Mouse (Mus musculus): Measurements from ENCODE around the gene Pip4k2b. TPM values are rescaled to one million over a fixed set of nuclear protein-coding genes. Genes with fewer than 3 reads are reported as not detected.
"Not testable (repeated sequence)": the region's sequence is repeated elsewhere in the genome, so short reads cannot be mapped to it uniquely, and the experiment has no call there.

Gene Pip4k2b
- polyA plus RNA-seq (2015; fragmentation: Nextera tagmentation; extraction: Ambion mirVana) = 3.7 and 4.0 TPM in 2 replicates

DNA sequence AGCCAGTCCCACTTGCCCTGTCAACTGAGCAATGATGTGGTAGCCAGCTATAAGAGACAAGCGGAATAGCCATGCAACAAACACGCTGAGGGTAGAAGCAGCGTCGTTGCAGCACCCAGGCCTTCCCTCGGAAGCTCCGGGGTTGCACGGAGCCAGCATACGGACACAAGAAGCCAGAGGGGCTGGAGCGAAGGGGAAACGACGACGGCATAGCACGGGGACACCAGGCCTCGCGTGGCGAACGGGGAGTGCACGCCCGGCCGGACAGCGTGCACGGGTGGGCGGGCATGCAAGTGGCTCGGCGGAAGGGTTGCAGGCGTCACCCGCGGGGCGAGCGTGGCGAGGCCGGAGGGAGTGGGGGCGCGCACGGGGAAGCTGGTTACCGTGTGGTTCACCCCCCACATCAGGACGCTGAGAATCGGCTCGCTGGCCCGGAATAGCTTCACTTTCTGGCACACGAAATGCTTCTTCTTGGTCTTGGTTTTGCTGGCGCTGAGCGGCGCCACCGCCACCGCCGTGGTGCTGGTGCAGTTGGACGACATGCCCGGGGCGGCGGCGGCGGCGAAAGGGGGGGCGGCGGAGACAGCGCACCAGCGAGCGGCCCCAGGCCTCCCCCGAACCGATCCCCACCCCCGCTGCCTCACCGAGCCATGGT, at the start of gene Pip4k2b:
Gene Pip4k2b, minus strand, starts transcription at position 642 of the 655 bp plus-strand sequence.
- WGBS = under 1% methylated on average over 61 of the region's 63 CpGs
- peak within 1 kb of the TSS; percentile 97 for H3K27ac ChIP-seq
- H3K4me1 ChIP-seq (replicated peaks) = peaks cover 35% of the 10 kb centered on the region
- peak within 1 kb of the TSS; percentile 84 for H3K4me2 ChIP-seq (replicated peaks)
- peaks cover 29% of the 10 kb centered on the region for H3K36me3 ChIP-seq
- H3K27me3 ChIP-seq = no peaks in the 10 kb centered on the region
- H3K9me3 ChIP-seq = no peaks in the 10 kb centered on the region
- peak; percentile 75 for ATAC-seq
- peak within 1 kb of the TSS; percentile 79 for H3K4me3 ChIP-seq (replicated peaks)
- peak within 1 kb of the TSS; percentile 81 for H3K9ac ChIP-seq (replicated peaks)

DNA sequence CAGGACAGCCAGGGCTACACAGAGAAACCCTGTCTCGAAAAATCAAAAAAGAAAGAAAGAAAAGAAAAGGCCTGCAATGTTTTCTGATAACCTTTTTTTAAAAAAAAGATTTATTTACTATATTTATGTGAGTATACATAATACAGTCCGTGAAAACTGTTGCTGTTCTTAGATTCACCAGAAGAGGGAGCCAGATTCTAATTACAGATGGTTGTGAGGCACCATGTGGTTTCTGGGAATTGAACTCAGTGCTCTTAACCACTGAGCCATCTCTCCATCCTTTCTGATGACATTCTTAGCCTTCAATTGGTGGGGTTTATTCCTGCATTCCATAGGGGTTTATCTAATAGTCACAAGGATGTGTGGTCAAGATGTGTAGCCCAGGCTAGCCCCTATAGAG, 48.7 kb upstream of the Pip4k2b start:
- WGBS = 3% methylated on average over 2 of the region's 2 CpGs
- no peak overlapping the region for H3K27ac ChIP-seq
- no peak for ATAC-seq

GRCm38 (mm10) chr11:97790778-97791438, 46.4 kb upstream of the Pip4k2b start:
- not testable (repeated sequence) for H3K4me3 ChIP-seq (replicated peaks); H3K27me3 ChIP-seq; H3K27ac ChIP-seq; H3K4me1 ChIP-seq (replicated peaks); ATAC-seq; H3K36me3 ChIP-seq; H3K9me3 ChIP-seq; H3K9ac ChIP-seq (replicated peaks); H3K4me2 ChIP-seq (replicated peaks)
- WGBS = 85% methylated on average over 2 of the region's 2 CpGs

More for the DNA sequence above, 48.7 kb upstream of the Pip4k2b start:
- H3K9ac ChIP-seq (replicated peaks) = no peak overlapping the region
- no peaks in the 10 kb centered on the region for H3K36me3 ChIP-seq
- H3K4me3 ChIP-seq (replicated peaks) = no peak overlapping the region
- H3K4me2 ChIP-seq (replicated peaks) = no peak overlapping the region
- H3K4me1 ChIP-seq (replicated peaks) = no peaks in the 10 kb centered on the region
- no peaks in the 10 kb centered on the region for H3K27me3 ChIP-seq
- no peaks in the 10 kb centered on the region for H3K9me3 ChIP-seq

GRCm38 (mm10) chr11:97789727-97790126, 45.2 kb upstream of the Pip4k2b start:
- H3K9me3 ChIP-seq = no peaks in the 10 kb centered on the region
- ATAC-seq = no peak
- no peak overlapping the region for H3K4me3 ChIP-seq (replicated peaks)

DNA sequence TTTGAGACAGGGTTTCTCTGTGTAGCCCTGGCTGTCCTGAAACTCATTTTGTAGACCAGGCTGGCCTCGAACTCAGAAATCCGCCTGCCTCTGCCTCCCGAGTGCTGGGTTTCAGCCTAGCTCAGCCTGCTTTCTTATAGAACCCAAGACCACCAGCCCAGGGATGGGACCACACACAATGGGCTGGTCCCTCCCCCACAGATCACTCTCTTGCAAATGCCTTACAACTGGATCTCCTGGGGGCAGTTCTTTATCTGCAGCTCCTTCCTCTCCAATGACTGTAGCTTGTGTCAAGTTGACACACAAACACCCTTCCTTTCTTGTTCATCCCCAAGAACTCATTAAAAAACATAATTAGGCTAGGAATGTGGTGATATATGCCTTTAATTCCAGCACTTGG, 43.5 kb upstream of the Pip4k2b start:
- H3K27me3 ChIP-seq = no peaks in the 10 kb centered on the region
- H3K4me2 ChIP-seq (replicated peaks) = no peak overlapping the region
- whole genome bisulfite sequencing = 89% methylated on average over 3 of the region's 3 CpGs
- H3K4me3 ChIP-seq (replicated peaks) = no peak overlapping the region
- no peak overlapping the region for H3K27ac ChIP-seq
- H3K4me1 ChIP-seq (replicated peaks) = peaks cover 5% of the 10 kb centered on the region
- no peaks in the 10 kb centered on the region for H3K9me3 ChIP-seq
- ATAC-seq = no peak
- no peaks in the 10 kb centered on the region for H3K36me3 ChIP-seq
- H3K9ac ChIP-seq (replicated peaks) = no peak overlapping the region

More at GRCm38 (mm10) chr11:97789727-97790126, 45.2 kb upstream of the Pip4k2b start:
- no peaks in the 10 kb centered on the region for H3K4me1 ChIP-seq (replicated peaks)
- no peaks in the 10 kb centered on the region for H3K36me3 ChIP-seq
- no peak overlapping the region for H3K27ac ChIP-seq
- no peaks in the 10 kb centered on the region for H3K27me3 ChIP-seq
- no peak overlapping the region for H3K4me2 ChIP-seq (replicated peaks)
- WGBS = 89% methylated on average over 5 of the region's 5 CpGs
- H3K9ac ChIP-seq (replicated peaks) = no peak overlapping the region

DNA sequence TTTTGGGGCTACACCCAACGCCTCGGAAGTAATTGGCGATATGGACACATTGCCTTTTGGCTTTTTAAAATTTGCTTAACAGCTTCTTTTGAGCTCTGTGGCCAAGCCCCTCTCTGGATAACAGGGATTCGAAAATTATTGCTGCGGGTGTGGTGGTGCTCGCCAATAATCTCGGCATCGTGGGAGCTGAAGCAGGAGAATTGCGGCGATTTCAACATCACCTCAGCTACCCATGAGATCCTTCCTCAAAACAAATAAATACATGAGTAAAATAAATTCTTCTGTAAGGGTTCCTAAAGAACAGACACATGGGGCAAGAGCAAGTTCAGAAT, 38.0 kb upstream of the Pip4k2b start:
- Histone ChIP-seq H3K9ac (replicated peaks) (peak overlapping the region; percentile 78), H3K4me3 (replicated peaks) (peak overlapping the region; percentile 81), H3K9me3 (no peaks in the 10 kb centered on the region), H3K4me1 (replicated peaks) (peaks cover 29% of the 10 kb centered on the region), H3K36me3 (peaks cover 34% of the 10 kb centered on the region), H3K4me2 (replicated peaks) (peak overlapping the region; percentile 70), H3K27me3 (no peaks in the 10 kb centered on the region), H3K27ac (peak overlapping the region; percentile 88)
- ATAC-seq = no peak; the same call in 1 of the 2 replicates
- under 1% methylated on average over 10 of the region's 10 CpGs for WGBS

GRCm38 (mm10) chr11:97781832-97782563, 37.5 kb upstream of the Pip4k2b start, which contains the start of gene Rpl23:
TSS of gene Rpl23 (minus strand) at chr11:97782437.
- ATAC-seq = peak; percentile 93
- peaks cover 40% of the 10 kb centered on the region for H3K36me3 ChIP-seq
- H3K27me3 ChIP-seq = no peaks in the 10 kb centered on the region
- H3K9ac ChIP-seq (replicated peaks) = peak within 1 kb of the TSS; percentile 96
- H3K9me3 ChIP-seq = no peaks in the 10 kb centered on the region
- peaks cover 29% of the 10 kb centered on the region for H3K4me1 ChIP-seq (replicated peaks)
- peak within 1 kb of the TSS; percentile 79 for H3K4me2 ChIP-seq (replicated peaks)
- under 1% methylated on average over 67 of the region's 67 CpGs for WGBS
- H3K27ac ChIP-seq = peak within 1 kb of the TSS; percentile 88
- H3K4me3 ChIP-seq (replicated peaks) = peak within 1 kb of the TSS; percentile 81

DNA sequence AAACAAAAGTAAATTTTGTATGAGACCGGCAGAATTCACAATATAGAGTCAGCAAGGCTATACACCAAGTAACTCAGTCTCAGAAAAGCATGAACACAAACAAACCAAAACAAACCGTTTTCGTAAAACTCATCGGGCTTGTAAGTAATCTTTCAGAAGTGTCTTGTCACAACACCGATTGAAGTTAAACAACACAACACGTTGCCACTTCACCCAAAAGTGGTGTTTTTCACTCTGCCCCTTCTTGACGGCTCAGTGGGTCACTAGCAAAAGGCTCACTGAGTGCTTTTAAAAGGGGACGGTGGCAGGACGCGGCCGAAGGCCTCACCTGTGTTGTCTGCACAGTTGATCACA, 37.0 kb upstream of the Pip4k2b start:
- Histone ChIP-seq H3K9ac (replicated peaks) (peak overlapping the region; percentile 96), H3K9me3 (no peaks in the 10 kb centered on the region), H3K4me3 (replicated peaks) (peak overlapping the region; percentile 81), H3K4me1 (replicated peaks) (peaks cover 29% of the 10 kb centered on the region), H3K4me2 (replicated peaks) (peak overlapping the region; percentile 79), H3K27ac (peak overlapping the region; percentile 88), H3K27me3 (no peaks in the 10 kb centered on the region), H3K36me3 (peaks cover 45% of the 10 kb centered on the region)
- no peak for ATAC-seq
- 2% methylated on average over 11 of the region's 11 CpGs for WGBS

DNA sequence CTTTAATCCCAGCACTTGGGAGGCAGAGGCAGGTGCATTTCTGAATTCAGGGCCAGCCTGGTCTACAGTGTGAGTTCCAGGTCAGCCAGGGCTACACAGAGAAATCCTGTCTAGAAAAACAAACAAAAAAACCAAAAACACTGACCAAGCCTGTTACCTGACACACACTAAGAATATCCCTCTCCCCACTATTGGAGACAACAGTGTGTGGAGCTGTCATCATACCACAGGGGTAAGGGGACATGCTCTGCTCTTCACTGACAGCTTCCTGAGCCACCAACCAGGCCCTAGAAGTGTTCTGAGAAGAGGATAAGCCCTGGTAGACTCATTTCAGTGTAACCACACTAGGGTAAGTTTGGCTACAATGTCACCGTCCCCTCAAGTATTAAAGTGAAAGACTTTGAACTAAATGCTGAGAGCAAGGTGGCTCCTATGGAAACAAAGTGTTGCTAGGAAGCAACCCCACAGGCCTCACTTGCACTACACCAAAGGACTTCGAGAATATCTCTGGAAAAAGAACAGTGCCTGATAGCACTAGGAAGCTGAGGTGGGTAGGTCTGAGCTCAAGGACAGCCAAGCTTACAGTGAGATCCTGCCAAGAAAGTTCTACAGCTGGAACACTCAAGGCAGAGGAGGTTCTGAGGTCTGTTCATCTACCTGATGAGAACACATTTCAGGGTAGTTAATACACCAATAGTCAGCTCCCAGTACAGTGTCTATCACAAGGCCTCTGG, 35.6 kb upstream of the Pip4k2b start:
- Histone ChIP-seq H3K36me3 (peaks cover 58% of the 10 kb centered on the region), H3K9ac (replicated peaks) (peak overlapping the region; percentile 96), H3K4me3 (replicated peaks) (peak overlapping the region; percentile 81), H3K4me1 (replicated peaks) (peaks cover 29% of the 10 kb centered on the region), H3K27me3 (no peaks in the 10 kb centered on the region), H3K9me3 (no peaks in the 10 kb centered on the region), H3K27ac (no peak overlapping the region), H3K4me2 (replicated peaks) (peak overlapping the region; percentile 79)
- no peak for ATAC-seq
- 91% methylated on average over 2 of the region's 2 CpGs for WGBS

DNA sequence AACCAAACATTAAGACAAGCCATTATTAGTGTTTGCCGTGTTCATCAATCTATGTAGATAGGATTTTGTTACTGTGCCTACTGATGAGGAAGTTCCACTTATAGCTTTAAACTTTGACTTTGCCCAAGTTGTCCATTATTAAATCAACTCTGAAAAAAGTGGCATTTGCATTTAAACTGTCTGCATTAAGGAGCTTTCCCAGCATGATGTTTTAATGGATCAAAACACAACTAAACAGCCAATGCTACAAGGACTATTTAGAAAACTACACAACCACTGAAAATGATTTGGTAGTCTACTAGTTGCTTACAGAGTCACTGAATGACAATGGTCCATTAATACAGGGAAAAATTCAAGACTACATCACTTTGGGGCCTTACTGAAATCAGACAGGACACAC, 34.4 kb upstream of the Pip4k2b start:
- Histone ChIP-seq H3K4me2 (replicated peaks) (no peak overlapping the region), H3K9ac (replicated peaks) (no peak overlapping the region), H3K27me3 (no peaks in the 10 kb centered on the region), H3K36me3 (peaks cover 62% of the 10 kb centered on the region), H3K4me3 (replicated peaks) (no peak overlapping the region), H3K27ac (no peak overlapping the region), H3K9me3 (no peaks in the 10 kb centered on the region), H3K4me1 (replicated peaks) (peaks cover 29% of the 10 kb centered on the region)
- ATAC-seq = no peak
- WGBS = 98% methylated on average over 1 of the region's 1 CpGs

GRCm38 (mm10) chr11:97777129-97777529, 32.6 kb upstream of the Pip4k2b start:
- Histone ChIP-seq H3K4me3 (replicated peaks) (no peak overlapping the region), H3K27me3 (no peaks in the 10 kb centered on the region), H3K9ac (replicated peaks) (no peak overlapping the region), H3K4me2 (replicated peaks) (no peak overlapping the region), H3K4me1 (replicated peaks) (peaks cover 21% of the 10 kb centered on the region), H3K9me3 (no peaks in the 10 kb centered on the region), H3K27ac (no peak overlapping the region), H3K36me3 (peaks cover 62% of the 10 kb centered on the region)
- ATAC-seq = no peak
- WGBS = 47% methylated on average over 2 of the region's 2 CpGs
